Mouse (Mus musculus) skeletal muscle tissue, adult 2 months (tissue): ENCODE results near the gene Thap8.
A peak's percentile ranks its signal among the peaks of the same experiment; 100 is the strongest.
"Not testable (repeated sequence)": the region's sequence is repeated elsewhere in the genome, so short reads cannot be mapped to it uniquely, and the experiment has no call there.

Source experiments
- DNase-seq: peaks from one replicate; pipeline ENCODE4 v3.0.0-alpha.2; 2012; ENCODE audit warnings: low read depth, low spot score

Thap8 gene

GRCm38 (mm10) chr7:30279951-30280669 is at the start of gene Thap8, which contains the start of gene Wdr62:
Gene Thap8 (plus strand): TSS chr7:30280094.
Gene Wdr62 (minus strand): TSS chr7:30280419.
- peak; percentile 93 for DNase-seq

- no peak for DNase-seq
Observed at GRCm38 (mm10) chr7:30231328-30231668, 48.6 kb upstream of the Thap8 start.

- DNase-seq: peak; percentile 100
Observed at GRCm38 (mm10) chr7:30231669-30232454, 48.0 kb upstream of the Thap8 start, which contains the start of the genes Polr2i and Tbcb. Gene Polr2i (plus strand): TSS chr7:30231948. Gene Tbcb (minus strand): TSS chr7:30232272.

GRCm38 (mm10) chr7:30232631-30233148 is 47.2 kb upstream of the Thap8 start:
- peak; percentile 29 for DNase-seq

GRCm38 (mm10) chr7:30233387-30233786 is 46.5 kb upstream of the Thap8 start:
- no peak for DNase-seq

GRCm38 (mm10) chr7:30234276-30234858 is 45.5 kb upstream of the Thap8 start:
- no peak for DNase-seq

- DNase-seq: no peak
Observed at GRCm38 (mm10) chr7:30235091-30235490, 44.8 kb upstream of the Thap8 start.

GRCm38 (mm10) chr7:30235625-30236024 is 44.3 kb upstream of the Thap8 start, which contains the start of gene Ovol3:
Gene Ovol3 (minus strand): TSS chr7:30235725.
- no peak for DNase-seq

- not testable (repeated sequence) for DNase-seq
Observed at GRCm38 (mm10) chr7:30237374-30237773, 42.5 kb upstream of the Thap8 start.

GRCm38 (mm10) chr7:30251956-30252954 is 27.6 kb upstream of the Thap8 start:
- DNase-seq: peak; percentile 50

GRCm38 (mm10) chr7:30265041-30265440 is 14.9 kb upstream of the Thap8 start:
- no peak for DNase-seq

- no peak for DNase-seq
Observed at GRCm38 (mm10) chr7:30265531-30265930, 14.4 kb upstream of the Thap8 start.

- DNase-seq: no peak
Observed at GRCm38 (mm10) chr7:30265935-30266334, 14.0 kb upstream of the Thap8 start.

- no peak for DNase-seq
Observed at GRCm38 (mm10) chr7:30266780-30267179, 13.1 kb upstream of the Thap8 start.

GRCm38 (mm10) chr7:30269641-30270040 is 10.3 kb upstream of the Thap8 start:
- DNase-seq: no peak

- DNase-seq: no peak
Observed at GRCm38 (mm10) chr7:30274383-30274782, 5.5 kb upstream of the Thap8 start.

- DNase-seq: no peak
Observed at GRCm38 (mm10) chr7:30278911-30279310, 983 bp upstream of the Thap8 start.

- DNase-seq: no peak
Observed at GRCm38 (mm10) chr7:30279536-30279935, 358 bp upstream of the Thap8 start.

GRCm38 (mm10) chr7:30280670-30281138 is 810 bp downstream of the Thap8 start:
- DNase-seq: peak; percentile 93

GRCm38 (mm10) chr7:30281522-30281921 is 1.6 kb downstream of the Thap8 start:
- no peak for DNase-seq

GRCm38 (mm10) chr7:30282740-30283139 is 2.8 kb downstream of the Thap8 start:
- DNase-seq: peak; percentile 68
